In the genomic region with DNA sequence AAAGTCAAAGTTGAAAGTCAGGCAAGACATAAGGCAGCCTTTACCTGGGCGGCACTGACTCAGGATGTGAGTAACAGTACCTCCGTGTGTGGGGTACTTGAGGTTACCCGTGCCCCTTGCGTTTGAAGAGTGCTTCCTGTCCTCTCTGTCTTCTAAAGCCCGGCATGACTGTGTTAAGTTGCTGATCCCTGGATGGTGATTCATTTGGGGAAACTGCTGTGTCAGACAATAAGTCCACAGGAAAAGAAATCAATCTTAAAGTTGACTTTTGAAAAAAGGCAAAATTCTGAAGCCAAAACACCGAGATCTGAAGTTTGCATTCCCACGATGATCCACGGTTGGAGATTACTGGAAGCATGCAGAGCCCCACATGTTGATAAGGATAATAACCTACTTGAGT, we compare ENCODE assay signal across 25 mouse cellular contexts.
"Had no signal": no experiment of that assay in that cellular context is flagged by ENCODE, and none has a peak within 500 bp of the region (broad histone marks: within the 10 kb centered on the region; RNA-seq: fewer than 3 reads in every experiment).

No protein-coding gene starts in this region.

- H3K4me1 ChIP-seq: hindbrain, embryonic 13.5 days; hindbrain, embryonic 15.5 days; liver, embryonic 13.5 days; liver, embryonic 15.5 days had no signal

- H3K27me3 ChIP-seq: heart, embryonic 13.5 days; heart, embryonic 15.5 days; hindbrain, embryonic 13.5 days; hindbrain, embryonic 15.5 days; limb, embryonic 12.5 days; liver, embryonic 13.5 days; liver, embryonic 15.5 days had no signal

- ATAC-seq: hindbrain, postnatal 0 days; inflammation-experienced regulatory T-cells, adult 6 months had no signal

- H3K4me2 ChIP-seq: heart, embryonic 11.5 days; heart, embryonic 13.5 days; heart, embryonic 15.5 days; hindbrain, embryonic 13.5 days; hindbrain, embryonic 15.5 days; limb, embryonic 12.5 days; liver, embryonic 11.5 days; liver, embryonic 13.5 days; liver, embryonic 15.5 days had no signal

- H3K4me3 ChIP-seq: heart, adult 2 months; heart, embryonic 13.5 days; heart, embryonic 15.5 days; hindbrain, embryonic 13.5 days; hindbrain, embryonic 15.5 days; layer of hippocampus, adult 2 months; left cerebral cortex, adult 2 months; limb, embryonic 10.5 days; limb, embryonic 12.5 days; liver, embryonic 13.5 days; liver, embryonic 15.5 days had no signal

- H3K9me3 ChIP-seq: heart, embryonic 13.5 days; heart, embryonic 15.5 days; hindbrain, embryonic 13.5 days; hindbrain, embryonic 15.5 days; limb, embryonic 10.5 days; limb, embryonic 12.5 days; liver, embryonic 13.5 days; liver, embryonic 15.5 days had no signal

- DNase-seq: gastrocnemius, postnatal 14 days; gastrocnemius, postnatal 36 days; heart, adult 11 months; heart, adult 2 months; heart, postnatal 14 days; heart, postnatal 36 days; kidney, adult 18-20 months; kidney, adult 8-10 months; kidney, postnatal 14 days; kidney, postnatal 36 days; liver; liver, embryonic 13.5 days had no signal

- H3K9ac ChIP-seq: heart, embryonic 13.5 days; heart, embryonic 15.5 days; hindbrain, embryonic 13.5 days; hindbrain, embryonic 15.5 days; limb, embryonic 12.5 days; liver, embryonic 13.5 days; liver, embryonic 15.5 days had no signal

- H3K27ac ChIP-seq: heart, adult 2 months; heart, embryonic 13.5 days; heart, embryonic 15.5 days; hindbrain, embryonic 13.5 days; hindbrain, embryonic 15.5 days; hindbrain, postnatal 0 days; layer of hippocampus, adult 2 months; left cerebral cortex, adult 2 months; limb, embryonic 10.5 days; limb, embryonic 12.5 days; liver, embryonic 13.5 days; liver, embryonic 15.5 days had no signal

- H3K36me3 ChIP-seq: heart, embryonic 13.5 days; heart, embryonic 15.5 days; hindbrain, embryonic 13.5 days; hindbrain, embryonic 15.5 days; limb, embryonic 10.5 days; limb, embryonic 12.5 days; liver, embryonic 13.5 days; liver, embryonic 15.5 days had no signal
